Mouse (Mus musculus): ENCODE measurements at regions not wholly inside any gene's neighbourhood (a gene's known extent, or its start where the extent isn't known, plus 50 kb on each side); places are given as distances from the start of the nearest gene placed in this dataset.

DNA sequence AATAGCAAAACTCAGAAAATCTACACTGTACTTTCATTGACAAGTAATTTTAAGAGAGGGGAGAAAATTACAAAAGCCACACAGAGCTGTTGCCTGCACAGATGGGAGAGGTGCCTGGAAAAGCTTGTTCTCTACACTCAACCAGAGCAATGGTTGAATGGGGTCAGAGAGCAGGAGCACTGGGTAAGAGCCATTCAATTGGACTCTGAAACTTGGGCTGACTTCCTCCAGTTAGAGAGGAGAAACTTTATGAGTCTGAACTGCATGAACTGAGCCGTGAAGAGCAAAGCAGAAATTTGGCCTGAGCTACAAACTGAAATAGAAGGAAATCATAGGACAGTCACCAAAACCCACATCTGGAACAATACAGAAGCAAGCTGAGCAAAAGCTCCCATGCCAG lies 380.8 kb upstream of the Slc24a2 start:
- no peak for DNase-seq (ENCODE audit: low spot score)
- Histone ChIP-seq H3K4me3 (no peak overlapping the region), H3K27ac (no peak overlapping the region), H3K9me3 (no peaks in the 10 kb centered on the region; the same call in 1 of the 2 replicates), H3K36me3 (no peaks in the 10 kb centered on the region), H3K27me3 (ENCODE audit: insufficient read depth, poor library complexity, severe bottlenecking) (no peaks in the 10 kb centered on the region), H3K4me1 (replicated peaks) (no peaks in the 10 kb centered on the region)
- WGBS: 90% methylated on average over 1 of the region's 1 CpGs

DNA sequence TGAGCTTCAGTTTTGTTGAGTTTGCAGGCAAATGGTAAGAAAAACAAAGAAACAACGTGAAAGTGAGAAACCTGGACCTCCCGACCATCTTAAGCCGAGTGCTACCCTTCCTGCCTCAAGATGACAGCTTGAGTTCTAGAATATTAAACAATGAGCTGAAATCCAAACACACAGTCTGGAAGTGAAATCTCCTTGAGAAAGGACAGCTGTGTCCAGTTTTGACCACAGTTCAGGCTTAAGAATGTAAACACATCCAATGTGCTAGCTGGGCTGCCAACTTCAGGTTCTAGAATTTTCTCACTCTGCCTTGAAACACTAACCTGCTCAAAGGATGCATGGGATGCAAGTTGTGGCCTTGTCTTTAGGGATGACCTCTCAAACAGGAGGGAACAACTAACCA lies 363.4 kb upstream of the Slc24a2 start:
- no peak overlapping the region for H3K27ac ChIP-seq
- H3K4me3 ChIP-seq: no peak overlapping the region
- 78% methylated on average over 3 of the region's 3 CpGs for WGBS
- H3K9me3 ChIP-seq: no peaks in the 10 kb centered on the region
- no peak for DNase-seq (ENCODE audit: low spot score)
- H3K27me3 ChIP-seq (ENCODE audit: insufficient read depth, poor library complexity, severe bottlenecking): no peaks in the 10 kb centered on the region
- H3K4me1 ChIP-seq (replicated peaks): no peaks in the 10 kb centered on the region
- no peaks in the 10 kb centered on the region for H3K36me3 ChIP-seq

DNA sequence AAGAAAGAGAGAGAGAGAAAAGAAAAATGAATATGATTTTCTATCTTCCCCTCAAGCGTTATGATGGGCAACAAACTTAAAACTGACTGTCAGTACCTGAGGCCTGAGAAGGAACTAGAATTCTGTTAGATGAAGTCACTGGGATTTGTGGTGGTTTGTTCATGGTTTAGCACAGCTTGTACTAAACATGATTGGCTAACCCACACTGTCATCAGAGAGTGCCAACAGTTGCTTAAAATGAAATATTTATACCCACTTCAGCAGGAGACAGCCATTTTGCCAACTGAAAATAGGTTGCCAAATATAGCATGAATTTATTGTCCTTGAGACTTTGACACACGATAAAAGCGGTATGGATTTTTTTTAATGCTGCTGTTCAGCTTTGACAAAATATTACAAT lies 360.5 kb upstream of the Slc24a2 start:
- 95% methylated on average over 3 of the region's 3 CpGs for WGBS
- DNase-seq (ENCODE audit: low spot score): no peak
- no peaks in the 10 kb centered on the region for H3K36me3 ChIP-seq
- no peaks in the 10 kb centered on the region for H3K27me3 ChIP-seq (ENCODE audit: insufficient read depth, poor library complexity, severe bottlenecking)
- H3K4me3 ChIP-seq: no peak overlapping the region
- H3K9me3 ChIP-seq: no peaks in the 10 kb centered on the region
- no peak overlapping the region for H3K27ac ChIP-seq
- no peaks in the 10 kb centered on the region for H3K4me1 ChIP-seq (replicated peaks)

DNA sequence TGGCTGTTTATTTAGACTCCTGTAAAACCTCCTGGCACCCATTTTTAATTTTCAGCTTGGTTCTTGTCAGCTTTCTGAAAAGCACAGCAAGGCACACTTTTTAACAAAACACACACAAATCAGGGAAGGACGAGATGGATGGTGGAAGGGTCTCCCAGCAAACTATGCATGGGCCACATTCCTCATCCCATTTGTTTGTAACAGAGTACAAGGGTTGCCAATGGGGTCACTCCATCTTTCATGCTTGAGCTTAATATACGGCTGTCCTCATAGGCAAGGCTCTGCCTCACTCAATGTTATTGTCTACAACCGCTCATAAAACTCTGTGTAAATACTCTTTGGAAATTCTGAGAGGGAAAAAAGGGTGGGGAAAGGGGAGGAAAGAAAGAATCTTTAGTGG lies 347.9 kb upstream of the Slc24a2 start:
- no peaks in the 10 kb centered on the region for H3K4me1 ChIP-seq (replicated peaks)
- no peak overlapping the region for H3K27ac ChIP-seq
- no peaks in the 10 kb centered on the region for H3K27me3 ChIP-seq (ENCODE audit: insufficient read depth, poor library complexity, severe bottlenecking)
- no peaks in the 10 kb centered on the region for H3K9me3 ChIP-seq
- no peak for DNase-seq (ENCODE audit: low spot score)
- no peak overlapping the region for H3K4me3 ChIP-seq
- WGBS: 60% methylated on average over 3 of the region's 3 CpGs
- no peaks in the 10 kb centered on the region for H3K36me3 ChIP-seq

DNA sequence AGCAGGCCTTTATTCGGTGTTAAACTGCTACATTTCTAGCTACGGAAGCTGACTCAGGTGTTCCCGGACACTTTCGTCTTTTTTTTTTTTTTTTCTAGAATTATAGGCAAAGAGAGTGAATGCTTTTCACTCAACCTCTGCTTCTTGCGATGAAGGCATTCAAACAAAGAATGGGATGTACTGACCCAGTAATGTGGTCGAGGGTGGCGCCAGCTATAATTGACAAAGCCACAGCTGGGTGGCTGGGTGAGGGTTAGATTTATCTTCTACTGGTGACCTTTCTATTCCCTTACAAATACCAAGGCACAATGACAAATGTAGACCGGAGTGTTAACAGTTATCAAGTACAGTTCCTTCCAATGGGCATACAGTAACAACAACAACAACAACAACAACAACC lies 340.7 kb upstream of the Slc24a2 start:
- Histone ChIP-seq H3K27ac (no peak overlapping the region), H3K27me3 (ENCODE audit: insufficient read depth, poor library complexity, severe bottlenecking) (no peaks in the 10 kb centered on the region), H3K9me3 (no peaks in the 10 kb centered on the region), H3K4me1 (replicated peaks) (no peaks in the 10 kb centered on the region), H3K4me3 (no peak overlapping the region), H3K36me3 (no peaks in the 10 kb centered on the region)
- 87% methylated on average over 8 of the region's 8 CpGs for WGBS
- DNase-seq (ENCODE audit: low spot score): no peak

DNA sequence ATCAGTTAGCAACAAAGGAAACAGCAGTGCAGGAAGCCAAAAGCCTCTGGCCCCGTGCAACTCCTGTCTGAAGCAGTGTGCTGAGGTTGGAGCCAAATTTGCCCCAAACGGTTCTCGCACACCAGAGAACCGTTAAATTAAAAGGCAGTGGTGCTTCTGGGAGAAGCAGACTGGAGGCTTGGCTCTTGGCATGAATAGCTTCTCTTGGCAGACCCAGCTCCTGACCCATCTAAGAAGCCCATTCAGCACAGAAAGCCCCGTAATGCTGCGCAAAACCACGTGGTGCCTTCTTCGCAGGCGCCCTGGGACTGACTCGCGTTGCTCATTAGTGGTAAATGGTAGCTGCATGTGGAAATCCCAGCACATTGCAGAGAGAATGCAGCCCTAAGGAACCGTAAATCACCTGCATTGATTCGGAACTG lies 340.2 kb upstream of the Slc24a2 start:
- Histone ChIP-seq H3K27ac (no peak overlapping the region), H3K4me1 (replicated peaks) (no peaks in the 10 kb centered on the region), H3K4me3 (no peak overlapping the region), H3K27me3 (ENCODE audit: insufficient read depth, poor library complexity, severe bottlenecking) (no peaks in the 10 kb centered on the region), H3K9me3 (no peaks in the 10 kb centered on the region), H3K36me3 (no peaks in the 10 kb centered on the region)
- no peak for DNase-seq (ENCODE audit: low spot score)
- 83% methylated on average over 13 of the region's 13 CpGs for WGBS

DNA sequence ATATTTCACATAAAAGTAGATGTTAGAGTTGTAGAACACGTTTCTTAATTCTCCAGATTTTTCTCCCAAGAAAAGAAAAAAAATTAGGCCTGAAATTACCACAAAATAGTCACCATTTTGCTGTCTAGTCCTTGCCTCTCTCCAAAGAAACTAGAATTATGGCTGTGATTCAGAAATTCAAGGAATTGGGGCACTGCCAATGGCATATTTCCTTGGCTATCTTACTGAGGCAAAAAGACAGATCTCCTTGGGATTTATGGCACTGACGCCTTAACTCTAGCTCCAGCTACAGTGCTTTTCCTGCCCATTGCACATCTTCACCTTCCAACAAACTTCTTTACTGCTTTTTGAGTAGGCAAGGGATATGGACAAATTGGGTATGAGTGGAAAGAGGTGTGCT lies 336.3 kb upstream of the Slc24a2 start:
- no peak for DNase-seq (ENCODE audit: low spot score)
- Histone ChIP-seq H3K4me1 (replicated peaks) (no peaks in the 10 kb centered on the region), H3K36me3 (no peaks in the 10 kb centered on the region), H3K4me3 (no peak overlapping the region), H3K27me3 (ENCODE audit: insufficient read depth, poor library complexity, severe bottlenecking) (no peaks in the 10 kb centered on the region), H3K9me3 (0 out of 2 replicates have a peak, but pooled peaks cover 2% of the 10 kb centered on the region), H3K27ac (no peak overlapping the region)
- WGBS: 92% methylated on average over 2 of the region's 2 CpGs

DNA sequence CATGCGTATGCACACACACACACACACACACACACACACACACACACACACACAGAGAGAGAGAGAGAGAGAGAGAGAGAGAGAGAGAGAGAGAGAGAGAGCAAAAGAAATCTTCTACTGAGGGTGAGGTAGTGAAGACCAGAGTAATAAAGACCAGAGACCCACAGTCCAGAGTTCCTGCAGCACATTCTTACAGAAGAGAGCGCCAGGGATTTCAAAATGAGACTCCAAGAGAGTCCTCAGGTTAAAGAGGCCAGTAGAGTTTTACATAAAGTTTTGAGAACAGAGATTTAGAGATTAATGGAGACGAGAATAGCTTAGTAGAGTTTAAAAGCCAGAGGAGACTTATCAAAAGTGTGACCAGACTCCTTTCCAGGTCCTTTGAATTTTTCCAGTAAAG lies 324.6 kb upstream of the Slc24a2 start:
- no peaks in the 10 kb centered on the region for H3K27me3 ChIP-seq (ENCODE audit: insufficient read depth, poor library complexity, severe bottlenecking)
- 86% methylated on average over 3 of the region's 3 CpGs for WGBS
- DNase-seq (ENCODE audit: low spot score): no peak
- H3K27ac ChIP-seq: no peak overlapping the region
- no peaks in the 10 kb centered on the region for H3K4me1 ChIP-seq (replicated peaks)
- H3K4me3 ChIP-seq: no peak overlapping the region
- H3K36me3 ChIP-seq: no peaks in the 10 kb centered on the region
- no peaks in the 10 kb centered on the region for H3K9me3 ChIP-seq
